Mouse (Mus musculus): ENCODE data around the gene Sh2b3.

Gene Sh2b3

DNA sequence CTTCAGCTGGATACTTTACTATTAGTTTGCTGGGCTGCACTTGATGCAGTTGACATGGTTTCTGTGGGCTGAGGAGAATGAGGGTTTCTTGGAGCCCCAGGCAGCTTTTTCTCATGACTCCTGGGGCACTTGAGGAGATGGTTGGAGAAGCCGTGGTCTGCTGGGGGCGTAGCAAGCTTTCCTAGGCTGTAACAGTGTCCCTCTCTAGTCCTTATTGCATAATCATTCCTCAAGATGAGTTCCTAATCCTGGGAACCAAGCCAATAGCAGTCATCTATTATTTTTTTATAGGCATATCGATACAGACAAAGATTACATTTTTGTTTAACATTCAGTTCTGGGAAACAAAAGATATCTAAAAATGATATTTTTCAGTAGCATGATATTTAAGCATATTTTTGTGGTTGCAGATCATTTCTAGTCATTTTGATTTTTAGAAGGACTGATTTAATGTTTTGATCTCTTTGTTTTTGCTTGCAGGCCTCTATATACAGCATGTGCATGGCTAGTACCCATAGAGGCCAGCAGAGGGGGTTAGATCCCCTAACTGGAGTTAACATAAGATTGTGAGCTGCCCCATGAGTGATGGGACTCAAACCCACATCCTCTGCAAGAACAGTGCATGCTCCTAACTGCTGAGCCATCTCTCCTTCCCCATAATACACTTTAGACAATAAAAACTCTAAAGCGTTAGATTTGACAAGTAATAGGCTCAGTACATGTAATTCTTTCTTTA, 71.2 kb downstream of the Sh2b3 start:
- in situ Hi-C loops (cut with MboI; ENCODE audit: low pct_unique_long_range_greater_than_20kb in 1 of 2, low sequenced_read_pairs in 2 of 2, unreplicated experiment in 1 of 2), result no loop called here
